Mouse (Mus musculus): ENCODE results near the gene Serpina6.
A peak's percentile ranks its signal among the peaks of the same experiment; 100 is the strongest.
"Not testable (repeated sequence)": the region's sequence is repeated elsewhere in the genome, so short reads cannot be mapped to it uniquely, and the experiment has no call there.

The Serpina6 gene

GRCm38 (mm10) chr12:103656848-103657626 is at the start of gene Serpina6:
Gene Serpina6 (minus strand): TSS chr12:103657212.
- DNase-seq, result no peak

GRCm38 (mm10) chr12:103706113-103706512 is 49.1 kb upstream of the Serpina6 start:
- no peak for DNase-seq

- no peak for DNase-seq
Measured at GRCm38 (mm10) chr12:103705547-103705946, 48.5 kb upstream of the Serpina6 start.

- no peak for DNase-seq
Measured at GRCm38 (mm10) chr12:103700144-103700750, 43.2 kb upstream of the Serpina6 start.

GRCm38 (mm10) chr12:103695429-103695828 is 38.4 kb upstream of the Serpina6 start, which contains the start of gene Serpina1f:
Gene Serpina1f (minus strand): TSS chr12:103695529.
- no peak for DNase-seq

- peak in 1 of 2 experiments; percentile 10 for DNase-seq
Measured at GRCm38 (mm10) chr12:103688221-103688814, 31.3 kb upstream of the Serpina6 start.

GRCm38 (mm10) chr12:103687021-103687420 is 30.0 kb upstream of the Serpina6 start:
- DNase-seq, result no peak

- DNase-seq, result no peak
Measured at GRCm38 (mm10) chr12:103686050-103686449, 29.0 kb upstream of the Serpina6 start.

- no peak for DNase-seq
Measured at GRCm38 (mm10) chr12:103685386-103685785, 28.4 kb upstream of the Serpina6 start.

- no peak for DNase-seq
Measured at GRCm38 (mm10) chr12:103683775-103684174, 26.8 kb upstream of the Serpina6 start.

GRCm38 (mm10) chr12:103681739-103682138 is 24.7 kb upstream of the Serpina6 start:
- no peak for DNase-seq

- DNase-seq, result no peak
Measured at GRCm38 (mm10) chr12:103681169-103681568, 24.2 kb upstream of the Serpina6 start.

- DNase-seq, result not testable (repeated sequence)
Measured at GRCm38 (mm10) chr12:103679853-103680252, 22.8 kb upstream of the Serpina6 start.

GRCm38 (mm10) chr12:103676039-103676438 is 19.0 kb upstream of the Serpina6 start, which contains the start of gene Serpina16:
Gene Serpina16 (minus strand): TSS chr12:103676139.
- DNase-seq, result no peak

- no peak for DNase-seq
Measured at GRCm38 (mm10) chr12:103673179-103673578, 16.2 kb upstream of the Serpina6 start.

- no peak for DNase-seq
Measured at GRCm38 (mm10) chr12:103671483-103671882, 14.5 kb upstream of the Serpina6 start.

GRCm38 (mm10) chr12:103670964-103671363 is 14.0 kb upstream of the Serpina6 start:
- DNase-seq, result no peak

GRCm38 (mm10) chr12:103670344-103670743 is 13.3 kb upstream of the Serpina6 start:
- DNase-seq, result peak; percentile 25 to 39

GRCm38 (mm10) chr12:103665286-103665685 is 8.3 kb upstream of the Serpina6 start:
- DNase-seq, result no peak

- not testable (repeated sequence) for DNase-seq
Measured at GRCm38 (mm10) chr12:103662053-103662452, 5.0 kb upstream of the Serpina6 start.

- no peak for DNase-seq
Measured at GRCm38 (mm10) chr12:103660076-103660475, 3.1 kb upstream of the Serpina6 start.

GRCm38 (mm10) chr12:103659171-103659570 is 2.2 kb upstream of the Serpina6 start:
- no peak for DNase-seq

GRCm38 (mm10) chr12:103657991-103658390 is 979 bp upstream of the Serpina6 start:
- DNase-seq, result no peak
